Mouse (Mus musculus): ENCODE results near the gene Hk2.
A peak's percentile ranks its signal among the peaks of the same experiment; 100 is the strongest.

Hk2 gene

DNA sequence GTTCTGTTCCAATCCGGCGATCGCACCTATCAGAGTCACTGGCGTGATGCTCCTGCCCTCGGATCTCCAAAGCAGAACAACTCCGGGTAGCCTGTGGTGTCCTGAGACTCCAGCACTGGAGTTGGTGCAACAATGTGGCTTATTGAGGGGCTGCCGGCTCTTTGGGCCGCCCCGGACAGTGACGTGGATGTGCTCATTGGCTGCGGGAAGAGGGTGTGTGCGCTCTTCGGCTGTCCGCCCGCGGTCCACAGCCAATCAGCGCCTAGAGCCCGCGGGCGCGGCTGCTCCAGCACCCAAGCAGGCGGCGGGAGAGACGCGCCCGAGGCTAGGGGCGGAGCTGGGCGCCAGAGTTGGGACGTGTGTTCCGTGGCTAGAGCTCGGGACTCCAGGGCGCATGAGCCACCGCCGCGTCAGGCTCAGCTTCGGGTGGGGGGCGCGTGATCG, at the start of gene Hk2:
Gene Hk2 (minus strand): TSS at position 134 of the 444 bp plus-strand sequence.
- DNase-seq (ENCODE audit: extremely low read depth, low read depth) = peak; percentile 89

DNA sequence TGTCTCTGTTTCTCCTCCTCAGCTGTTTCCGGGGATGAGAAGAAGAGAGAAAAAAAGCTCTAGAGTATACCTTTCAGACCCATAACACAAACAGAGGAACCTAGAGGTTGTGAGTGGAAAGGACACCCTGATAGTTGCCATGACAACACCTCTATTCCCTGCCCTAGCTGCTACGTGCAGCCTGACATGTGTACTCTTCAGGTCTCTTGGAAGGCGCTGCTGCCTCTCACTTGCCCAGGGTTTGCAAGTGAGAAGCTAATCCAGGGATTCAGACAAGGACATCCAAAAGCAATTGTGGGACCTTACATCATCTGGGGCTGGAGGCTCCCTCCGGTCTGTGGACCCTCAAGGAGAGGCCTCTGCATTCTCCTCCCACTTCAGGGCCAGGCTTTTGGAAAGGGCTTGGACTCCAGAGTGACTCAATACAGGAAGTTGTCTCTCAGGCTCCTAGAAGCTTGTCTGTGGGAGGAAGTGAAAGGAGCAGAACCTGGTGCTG, 47.6 kb upstream of the Hk2 start:
- DNase-seq (ENCODE audit: extremely low read depth, low read depth) = peak; percentile 96

DNA sequence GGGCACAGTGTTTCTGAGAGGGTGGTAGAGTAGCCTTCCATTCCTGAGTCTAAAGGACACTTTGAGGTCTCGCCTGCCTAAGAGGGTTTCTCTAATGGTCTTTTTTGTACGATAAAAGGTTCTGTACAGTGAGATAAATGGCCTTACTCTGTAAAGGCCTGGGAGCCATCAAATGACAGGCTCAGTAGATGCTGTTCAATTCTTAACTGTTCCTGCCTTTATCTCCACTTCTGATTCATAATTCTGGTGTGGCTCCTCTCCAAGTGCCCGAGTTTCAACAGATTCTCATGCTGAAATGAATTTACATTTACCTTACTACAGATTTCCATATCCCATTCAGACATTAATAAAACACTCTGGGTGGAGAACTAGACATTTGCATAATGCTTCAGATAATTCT, 46.5 kb upstream of the Hk2 start:
- no peak for DNase-seq (ENCODE audit: extremely low read depth, low read depth)

DNA sequence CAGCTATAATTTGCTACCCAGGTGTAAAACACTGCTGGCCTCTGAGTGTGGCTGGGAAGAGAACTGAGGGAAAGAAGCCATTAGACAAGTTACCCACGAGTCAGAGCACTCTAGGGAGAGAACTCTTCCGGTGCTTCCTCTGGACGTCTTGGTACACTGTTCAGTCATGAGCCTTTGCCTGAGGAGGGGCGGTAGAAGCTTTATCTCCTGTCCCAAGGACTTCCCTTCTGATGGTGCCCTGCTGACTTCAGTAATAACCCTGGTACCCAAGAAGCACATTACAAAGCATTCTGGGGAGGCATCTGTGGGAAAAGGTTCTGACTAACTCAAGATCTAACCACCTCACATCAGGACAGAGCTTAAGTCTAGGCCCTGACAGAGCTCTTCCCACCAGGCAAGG, 40.6 kb upstream of the Hk2 start:
- DNase-seq (ENCODE audit: extremely low read depth, low read depth) = peak; percentile 66

DNA sequence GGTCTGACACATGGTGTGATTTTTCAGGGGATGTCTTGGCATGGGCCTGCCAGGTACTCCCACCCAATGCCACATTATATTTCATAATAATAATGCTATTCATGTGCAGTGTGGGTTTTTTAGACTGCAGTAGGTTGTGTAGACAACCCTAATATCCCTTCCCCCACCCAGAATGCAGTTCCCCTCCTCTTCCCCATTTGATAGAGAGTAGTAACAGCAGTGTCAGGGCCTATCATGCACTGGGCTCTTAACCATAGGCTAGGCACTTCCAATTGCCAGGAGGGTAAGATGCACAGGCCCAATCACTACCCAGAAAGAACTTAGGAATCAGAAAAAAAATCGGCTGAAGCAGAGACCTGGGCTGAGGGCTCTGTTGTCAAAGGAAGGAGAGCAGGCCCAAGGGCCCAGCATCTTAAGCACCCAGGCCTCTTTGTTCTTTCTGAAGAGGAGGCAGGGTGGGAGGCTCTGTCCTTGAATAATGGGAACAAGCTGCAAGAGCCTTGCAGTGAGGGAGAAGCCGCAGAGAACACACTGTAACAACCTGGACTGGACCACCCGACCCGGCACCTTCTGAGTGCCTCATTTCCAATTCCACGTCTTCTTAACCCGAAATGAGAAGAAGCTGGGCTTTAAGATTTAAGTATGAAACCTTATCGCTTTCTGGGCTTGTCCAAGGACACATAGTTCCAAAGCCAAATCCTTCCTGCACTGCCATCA, 33.9 kb upstream of the Hk2 start:
- DNase-seq (ENCODE audit: extremely low read depth, low read depth) = no peak

DNA sequence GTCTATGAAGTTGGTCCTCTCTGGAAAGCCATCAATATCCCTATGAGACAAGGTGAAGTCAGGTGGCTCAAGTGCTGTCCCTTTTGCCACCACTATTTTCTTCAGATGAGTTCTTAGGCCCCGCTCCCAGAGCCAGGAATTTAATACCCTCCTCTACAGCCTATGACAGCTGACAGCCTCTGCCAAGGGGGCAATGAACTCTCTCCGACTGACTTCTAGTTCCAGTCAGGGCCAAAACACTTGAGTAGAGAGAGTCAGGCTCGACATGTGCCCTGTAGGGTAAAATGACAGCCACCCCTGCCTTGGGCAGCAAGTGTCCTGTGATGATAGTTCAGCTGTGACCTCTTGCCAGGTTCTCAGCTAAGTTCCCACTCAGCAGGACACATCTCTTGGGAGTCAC, 32.7 kb upstream of the Hk2 start:
- no peak for DNase-seq (ENCODE audit: extremely low read depth, low read depth)

DNA sequence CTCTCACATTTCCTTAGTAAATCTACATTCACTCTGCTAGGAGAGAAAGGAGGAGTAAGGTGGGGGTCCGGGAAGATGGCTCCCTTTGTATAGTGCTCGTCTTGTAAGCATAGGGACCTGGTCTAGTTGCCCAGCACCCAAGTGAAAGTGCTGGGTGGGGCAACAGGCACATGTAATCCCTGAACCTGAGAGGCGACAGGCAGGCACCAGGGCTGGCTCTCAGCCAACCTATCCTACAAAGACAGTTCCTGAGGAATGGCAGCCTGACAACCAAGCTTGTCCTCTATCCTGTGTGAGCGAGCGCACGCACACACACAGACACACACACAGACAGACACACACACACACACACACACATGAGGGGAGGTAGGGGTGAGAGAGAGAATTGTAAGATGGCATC, 32.2 kb upstream of the Hk2 start:
- no peak for DNase-seq (ENCODE audit: extremely low read depth, low read depth)

DNA sequence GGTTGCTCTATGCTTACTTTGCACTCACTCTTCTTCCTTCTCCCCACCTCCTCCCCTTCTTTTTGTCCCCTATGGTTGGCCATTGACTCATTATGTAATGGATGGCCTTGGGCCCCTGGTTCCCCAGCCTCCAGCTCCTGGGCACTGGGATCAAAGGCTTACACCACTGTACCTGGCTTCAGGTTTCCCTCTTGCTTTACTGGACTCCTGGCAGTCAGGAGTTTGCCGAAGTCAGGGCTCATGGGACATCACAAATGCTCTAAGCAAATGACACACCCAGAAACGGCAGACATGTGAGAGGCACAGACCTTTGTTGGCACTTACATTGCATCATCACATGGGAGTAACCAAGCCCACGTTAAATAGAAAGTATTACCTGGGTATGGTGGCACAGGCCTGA, 31.6 kb upstream of the Hk2 start:
- DNase-seq (ENCODE audit: extremely low read depth, low read depth) = no peak

DNA sequence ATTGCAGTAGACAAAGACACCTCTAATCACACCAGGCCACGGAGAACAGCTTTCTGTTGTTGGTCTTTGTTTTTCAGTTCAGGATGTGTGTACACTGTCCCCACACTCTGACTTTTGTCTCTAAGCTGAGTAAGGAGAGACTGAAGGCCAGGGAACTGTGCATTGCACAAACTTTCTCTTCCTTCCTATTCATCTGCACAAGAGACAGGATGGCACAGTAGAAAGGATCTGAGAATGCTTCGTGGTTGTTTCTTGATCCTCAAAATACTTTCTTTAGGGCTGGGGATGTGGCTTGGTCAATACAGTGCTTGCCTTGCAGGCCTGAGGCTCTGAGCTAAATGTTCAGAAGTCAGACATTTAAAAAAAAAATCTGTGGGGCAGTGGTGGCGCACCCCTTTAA, 30.7 kb upstream of the Hk2 start:
- DNase-seq (ENCODE audit: extremely low read depth, low read depth) = no peak

DNA sequence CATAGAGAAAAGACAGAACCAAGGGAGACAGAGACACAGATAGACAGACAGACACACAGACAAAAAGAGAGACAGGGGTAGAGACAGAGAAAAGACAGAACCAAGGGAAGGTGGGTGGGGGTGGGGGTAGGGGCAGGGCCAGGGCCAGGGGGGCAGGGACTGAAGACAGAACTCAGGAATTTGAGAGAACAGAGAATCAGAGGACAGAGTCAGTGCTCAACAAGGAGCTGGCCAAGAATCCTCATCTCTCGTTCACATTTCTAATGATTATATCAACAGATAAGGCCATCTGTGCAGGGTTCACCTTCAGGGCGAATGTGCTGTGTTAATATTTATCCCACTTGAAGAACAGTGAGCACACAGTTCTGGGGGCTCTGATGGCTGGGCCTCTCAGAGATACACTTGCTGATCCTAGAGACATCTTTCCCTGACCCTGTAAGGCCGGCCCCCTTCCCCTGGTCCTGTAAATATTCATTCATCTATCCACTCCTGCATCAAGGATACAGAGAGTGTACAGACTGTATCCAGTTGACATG, 24.0 kb upstream of the Hk2 start:
- no peak for DNase-seq (ENCODE audit: extremely low read depth, low read depth)

DNA sequence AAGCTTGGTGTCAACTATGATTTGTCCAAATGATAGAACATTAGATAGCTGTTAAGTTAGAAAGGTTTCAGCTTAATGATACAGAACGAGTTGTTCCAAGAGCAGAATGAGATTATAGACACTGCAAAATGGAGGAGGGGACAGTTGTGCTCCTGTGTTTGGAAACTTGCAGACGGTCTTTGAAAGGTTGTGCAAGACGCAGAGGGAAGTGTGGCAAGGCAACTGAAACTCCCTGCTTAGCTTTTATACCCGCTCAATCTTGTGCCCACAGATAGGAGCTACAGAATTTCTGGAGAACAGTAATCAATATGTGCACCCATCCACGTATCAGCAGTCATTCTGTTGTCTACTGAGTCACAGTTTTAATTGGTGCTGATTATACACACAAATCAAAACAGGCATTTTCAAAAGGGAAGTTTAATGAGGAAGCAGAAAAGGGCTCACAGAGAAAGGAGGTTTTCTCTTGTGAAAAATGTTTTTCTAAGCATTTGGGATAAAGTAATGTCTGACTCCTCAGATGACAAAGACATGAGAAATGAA, 23.1 kb upstream of the Hk2 start:
- DNase-seq (ENCODE audit: extremely low read depth, low read depth) = no peak

DNA sequence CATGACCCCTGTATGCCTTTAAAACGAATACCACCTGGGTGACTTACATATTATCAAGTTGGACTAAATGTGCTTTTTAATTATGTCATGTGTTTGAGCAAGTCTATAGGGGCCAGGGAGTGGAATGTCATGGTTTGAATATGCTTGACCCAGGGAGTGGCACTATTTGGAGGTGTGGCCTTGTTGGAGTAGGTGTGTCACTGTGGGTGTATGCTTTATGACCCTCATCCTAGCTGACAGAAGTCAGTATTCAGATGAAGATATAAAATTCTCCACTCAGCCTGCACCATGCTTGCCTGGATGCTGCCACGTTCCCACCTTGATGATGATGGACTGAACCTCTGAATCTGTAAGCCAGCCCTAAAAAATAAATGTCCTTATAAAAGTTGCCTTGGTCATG, 16.6 kb upstream of the Hk2 start:
- DNase-seq (ENCODE audit: extremely low read depth, low read depth) = no peak

DNA sequence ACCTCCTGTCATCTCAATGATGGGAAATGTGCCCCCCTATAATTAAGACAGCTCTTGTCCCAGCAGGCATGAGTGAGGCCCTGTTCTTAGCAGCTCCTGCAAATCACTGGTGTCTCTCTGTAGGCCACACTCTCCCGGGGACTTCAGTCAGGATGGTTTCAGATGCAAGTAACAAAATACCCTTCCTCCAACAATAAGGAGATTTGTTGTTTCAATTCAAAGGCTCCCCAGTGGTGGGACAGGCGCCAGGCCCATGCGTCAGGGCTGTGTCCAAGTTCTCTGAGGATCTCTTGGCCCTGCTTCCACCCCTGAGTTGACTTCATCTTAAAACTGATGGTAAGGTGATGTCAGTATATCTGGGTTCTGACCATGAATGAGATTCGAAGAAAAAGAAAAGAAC, 9.7 kb upstream of the Hk2 start:
- no peak for DNase-seq (ENCODE audit: extremely low read depth, low read depth)

DNA sequence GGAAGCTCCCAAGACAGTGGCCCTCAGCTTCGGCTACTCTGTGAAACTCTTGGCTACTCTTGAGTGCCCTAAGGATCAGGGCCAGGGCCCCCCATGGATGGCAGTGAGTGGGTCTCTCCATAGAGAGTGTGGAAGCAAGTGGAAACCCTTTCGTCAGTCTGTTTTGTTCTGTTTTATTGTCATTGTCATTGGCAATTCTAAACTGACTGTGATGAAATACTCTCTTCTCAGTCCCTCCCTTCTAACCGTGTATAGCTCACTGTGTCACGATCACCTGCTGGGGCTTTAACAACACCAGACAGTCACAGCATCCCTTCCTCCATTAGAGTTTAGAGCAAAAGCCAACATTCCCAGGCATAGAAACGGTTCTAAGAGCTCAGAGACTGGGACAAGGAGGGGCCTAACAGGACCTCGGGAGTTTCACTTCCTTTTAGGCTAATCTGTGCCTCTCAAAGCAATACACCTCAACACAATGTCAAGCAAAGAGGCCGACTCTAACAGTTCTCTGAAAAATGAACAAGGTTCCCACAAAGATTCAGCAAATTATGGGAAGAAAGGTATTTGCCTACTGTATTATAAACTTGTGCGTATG, 6.6 kb upstream of the Hk2 start:
- DNase-seq (ENCODE audit: extremely low read depth, low read depth) = no peak

DNA sequence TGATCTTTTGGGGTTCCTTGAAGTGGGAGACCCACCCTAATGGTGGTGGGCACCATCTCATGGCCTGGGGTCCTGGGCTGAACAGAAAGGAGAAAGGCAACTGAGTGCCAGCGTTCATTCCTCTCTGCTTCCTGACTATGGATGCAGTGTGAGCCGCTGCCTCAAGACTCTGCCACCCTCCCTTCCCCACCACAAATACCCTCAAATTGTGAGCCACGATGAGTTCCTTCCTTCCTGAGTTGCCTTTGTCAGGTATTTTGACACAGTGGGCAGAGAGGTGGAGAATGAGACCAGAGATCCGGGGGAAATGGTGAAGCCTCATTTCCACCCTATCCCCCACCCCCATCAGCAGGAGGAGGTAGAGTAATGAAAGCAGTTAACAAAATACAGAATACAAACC, 6.1 kb upstream of the Hk2 start:
- DNase-seq (ENCODE audit: extremely low read depth, low read depth) = no peak

DNA sequence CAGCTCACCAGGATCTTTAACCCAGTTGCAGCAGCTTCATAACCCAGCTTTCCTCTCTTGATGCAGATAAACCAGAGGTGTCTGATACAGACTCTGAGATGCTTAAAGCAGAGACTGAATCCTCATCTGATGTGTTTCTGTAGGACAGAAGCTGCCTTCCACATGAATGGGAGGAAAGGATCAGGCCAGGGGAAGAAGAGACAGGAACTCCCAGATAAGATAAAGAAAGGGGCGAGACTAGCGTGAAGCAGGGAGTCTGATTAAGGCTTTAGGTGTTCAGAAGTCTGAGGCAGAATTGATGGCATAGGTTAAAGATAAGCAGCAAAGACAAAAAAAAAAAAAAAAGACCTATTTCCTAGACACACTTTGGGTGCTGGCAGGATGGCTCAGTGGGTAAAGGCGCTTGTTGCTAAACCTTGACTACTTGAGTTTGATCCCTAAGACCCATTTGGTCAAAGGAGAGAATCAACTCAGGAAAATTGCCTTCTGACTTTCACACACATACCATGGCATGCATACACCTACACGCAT, 2.9 kb upstream of the Hk2 start:
- no peak for DNase-seq (ENCODE audit: extremely low read depth, low read depth)

DNA sequence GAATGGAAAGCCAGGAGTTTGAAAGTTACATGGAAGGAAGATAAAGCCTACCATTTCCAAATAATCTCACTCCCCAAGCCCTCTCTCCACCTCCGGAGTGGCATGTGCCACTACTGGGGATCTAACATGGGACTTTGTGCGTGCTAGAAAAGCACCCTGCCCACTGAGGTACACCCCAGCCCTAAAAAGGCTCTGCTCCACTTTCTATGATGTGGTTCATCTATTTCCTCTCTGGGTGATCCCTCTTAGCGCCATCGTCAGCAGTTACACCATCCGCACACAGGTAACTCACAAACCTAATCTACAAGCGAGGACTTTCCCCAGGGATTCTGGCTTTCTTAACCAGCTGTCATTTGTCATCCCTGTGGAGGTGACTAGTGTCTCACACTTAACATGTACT, 1.1 kb upstream of the Hk2 start:
- no peak for DNase-seq (ENCODE audit: extremely low read depth, low read depth)

DNA sequence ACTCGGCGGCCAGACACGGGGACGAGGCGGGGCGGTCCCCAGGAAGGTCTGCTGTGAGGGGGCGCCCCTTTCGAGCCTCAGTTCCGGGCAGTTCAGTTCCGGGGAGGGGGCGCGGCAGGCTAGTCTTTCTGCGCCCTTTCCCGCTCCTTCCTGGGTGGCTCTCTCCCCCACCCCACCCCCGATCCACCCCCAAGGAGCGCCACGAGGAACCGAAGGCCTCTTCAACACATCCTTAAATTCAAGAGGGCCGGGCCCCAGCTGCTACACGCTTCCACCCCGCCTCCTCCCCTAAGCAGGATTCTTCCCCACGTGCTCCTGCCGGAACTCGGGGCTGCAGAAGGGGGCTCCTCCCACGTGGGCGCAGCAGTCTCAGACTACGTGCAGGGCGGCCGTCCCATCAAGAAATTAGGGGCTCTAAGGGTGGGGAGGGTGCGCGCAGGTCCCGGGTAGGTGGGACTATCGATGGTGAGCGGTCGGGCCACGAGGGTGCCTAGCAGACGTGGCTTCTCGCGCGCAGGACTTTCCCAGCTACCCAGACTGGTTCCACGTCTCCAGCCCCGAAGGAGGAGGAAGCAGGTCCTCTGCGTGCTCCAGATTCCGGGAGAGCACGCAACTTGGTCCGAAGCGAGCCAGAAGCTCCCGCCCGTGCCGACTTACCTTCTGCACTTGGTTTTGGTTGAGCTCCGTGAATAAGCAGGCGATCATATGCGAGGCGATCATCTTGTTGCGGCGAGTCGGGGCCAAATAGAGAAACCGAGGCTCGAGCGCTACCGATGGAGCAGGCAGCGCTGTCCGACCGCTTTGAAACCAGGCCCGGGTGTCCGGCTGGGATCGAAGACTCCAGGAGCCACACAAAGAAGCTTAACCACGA, 758 bp downstream of the Hk2 start:
- DNase-seq (ENCODE audit: extremely low read depth, low read depth) = peak; percentile 66

DNA sequence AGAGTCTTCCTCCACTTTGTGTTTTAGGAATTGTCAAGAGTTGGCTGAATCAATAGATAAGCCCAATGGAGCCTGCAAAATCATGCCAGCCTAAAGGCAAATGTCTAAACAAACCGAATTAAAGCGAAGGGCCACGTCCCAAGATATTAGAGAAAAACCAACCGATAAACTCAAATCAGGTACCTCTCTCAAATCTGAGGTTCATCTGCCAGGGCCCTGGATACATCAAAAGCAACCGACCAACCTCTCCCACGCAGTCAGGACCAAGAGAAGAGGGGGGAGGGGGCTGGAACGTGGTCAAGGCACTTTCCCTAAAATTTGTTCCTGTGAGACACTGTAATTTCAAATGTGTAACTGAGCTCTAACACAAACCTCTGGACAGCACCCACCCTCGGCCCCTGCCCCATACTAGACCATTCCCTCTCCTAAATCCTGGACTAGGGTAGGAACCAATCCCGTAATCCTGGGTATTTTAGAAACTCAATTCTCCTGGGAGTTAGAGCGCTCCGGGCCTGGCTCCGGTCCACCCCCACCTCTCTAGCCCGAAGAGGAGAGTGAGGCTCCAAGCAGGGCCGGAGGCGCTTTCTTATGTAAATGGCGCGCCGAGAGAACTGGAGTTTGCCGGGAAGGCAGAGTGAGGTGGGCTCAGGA, 1.7 kb downstream of the Hk2 start:
- DNase-seq (ENCODE audit: extremely low read depth, low read depth) = no peak

DNA sequence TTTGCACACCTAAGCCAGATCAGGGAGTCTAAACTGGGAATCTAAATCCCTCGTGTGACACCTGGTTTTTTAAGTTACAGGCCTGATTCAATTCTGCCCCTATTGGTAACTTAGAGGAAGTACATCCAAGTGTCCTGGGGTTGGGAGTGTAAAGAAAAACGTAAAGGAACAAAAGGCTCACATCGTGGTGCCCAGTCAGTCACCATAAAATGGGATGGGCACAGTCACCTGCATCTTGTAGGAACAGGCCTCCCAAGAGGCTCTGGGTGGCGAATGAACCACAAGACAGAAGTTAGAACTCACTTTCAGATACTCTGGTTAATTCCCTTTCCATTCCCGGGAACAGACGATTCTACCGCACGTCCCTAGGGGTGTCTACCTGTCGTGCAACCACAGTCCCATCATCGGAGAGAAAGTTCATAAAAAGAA, 2.3 kb downstream of the Hk2 start:
- DNase-seq (ENCODE audit: extremely low read depth, low read depth) = peak; percentile 66

DNA sequence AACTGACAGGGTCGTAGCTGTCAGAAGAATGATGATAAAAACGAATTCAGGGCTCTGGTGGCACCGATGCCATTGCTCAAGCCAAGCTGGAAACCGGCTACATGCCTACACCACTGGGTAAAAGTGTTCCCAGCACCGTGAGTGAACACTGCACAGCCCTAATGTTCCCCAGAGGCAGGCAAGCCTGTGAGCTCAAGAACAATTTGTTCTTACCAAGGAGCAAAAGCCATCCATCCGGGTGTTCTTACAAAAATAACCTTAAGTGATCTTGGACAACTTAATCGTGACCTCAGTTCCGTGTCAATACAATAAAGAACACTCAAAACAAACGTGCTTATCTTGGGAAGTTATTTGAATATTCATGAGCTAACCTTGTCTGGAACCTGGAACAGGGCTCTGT, 3.2 kb downstream of the Hk2 start:
- no peak for DNase-seq (ENCODE audit: extremely low read depth, low read depth)
